Mouse (Mus musculus) heart, embryonic 14.5 days (tissue): ENCODE measurements around the gene Klhl21. TPM values are rescaled to one million over a fixed set of nuclear protein-coding genes. Genes with fewer than 3 reads are reported as not detected.

Experiments used
- ATAC-seq: fragments of 200-750 bp; cut with Nextera tagmentation; 2 replicates; pipeline ENCODE4 v1.8.0; 2017; ENCODE audit warnings: low read depth, moderate TSS enrichment; ENCODE audit not compliant: insufficient number of reproducible peaks, insufficient read depth, low FRiP score
- H3K27ac ChIP-seq, 2 experiments: fragments of 200-500 bp in 1 of 2; fragments of 300-500 bp in 1 of 2; sonication (generic) in 1 of 2; replicated peaks in 1 of 2; 2 replicates each; pipeline ENCODE4 v1.5.1; 2012 to 2014; ENCODE audit warnings: low read depth in 2 of 2, low read length in 2 of 2, control low read depth in 1 of 2, mild to moderate bottlenecking in 1 of 2, mixed read lengths in 1 of 2; ENCODE audit not compliant: control insufficient read depth in 1 of 2, insufficient read depth in 1 of 2
- H3K27me3 ChIP-seq: fragments of 300-500 bp; sonication (generic); 2 replicates; pipeline ENCODE4 v1.6.1; 2014; ENCODE audit warnings: mild to moderate bottlenecking, low read length, control low read depth; ENCODE audit not compliant: control insufficient read depth, insufficient read depth
- H3K36me3 ChIP-seq: fragments of 300-500 bp; sonication (generic); 2 replicates; pipeline ENCODE4 v1.6.1; 2014; ENCODE audit warnings: mild to moderate bottlenecking, control low read depth, low read length, mixed read lengths; ENCODE audit not compliant: control insufficient read depth, insufficient read depth
- H3K4me1 ChIP-seq, 2 experiments: fragments of 200-500 bp in 1 of 2; fragments of 300-500 bp in 1 of 2; sonication (generic) in 1 of 2; 2 replicates each; pipeline ENCODE4 v1.6.1; 2012 to 2014; ENCODE audit warnings: low read length in 2 of 2, control low read depth in 1 of 2, mixed read lengths in 1 of 2; ENCODE audit not compliant: control insufficient read depth in 2 of 2, insufficient read depth in 2 of 2
- H3K4me2 ChIP-seq: fragments of 300-500 bp; sonication (generic); 2 replicates; pipeline ENCODE4 v1.6.1; 2014; ENCODE audit warnings: mild to moderate bottlenecking, low read length
- H3K4me3 ChIP-seq, 2 experiments: fragments of 200-500 bp in 1 of 2; fragments of 300-500 bp in 1 of 2; sonication (generic) in 1 of 2; 2 replicates each; pipeline ENCODE4 v1.5.1; 2012 to 2014; ENCODE audit warnings: low read length in 2 of 2, mild to moderate bottlenecking in 2 of 2, control low read depth in 1 of 2, low read depth in 1 of 2, moderate library complexity in 1 of 2; ENCODE audit not compliant: control insufficient read depth in 1 of 2, insufficient read depth in 1 of 2
- H3K9ac ChIP-seq: fragments of 300-500 bp; sonication (generic); 2 replicates; pipeline ENCODE4 v1.6.1; 2014; ENCODE audit warnings: mild to moderate bottlenecking, low read length
- H3K9me3 ChIP-seq: fragments of 300-500 bp; sonication (generic); 2 replicates; pipeline ENCODE4 v1.6.1; 2016; ENCODE audit warnings: low read length, control low read depth; ENCODE audit not compliant: control insufficient read depth
- WGBS: fragments of 180-500 bp; shearing (Covaris S2); extraction: QIAGEN DNeasy Blood & Tissue Kit; methylation state at CpG from one replicate; pipeline ENCODE4 v1.1.7; 2014; 5-methylcytosine and 5-hydroxymethylcytosine counted together
- polyA plus RNA-seq: library from polyadenylated mRNA; unstranded; fragments of >200 nt; fragmentation: Nextera tagmentation; extraction: Ambion mirVana; gene quantifications from 2 replicates; pipeline ENCODE4 v1.2.1, GENCODE M21; 2014

Klhl21 gene
- polyA plus RNA-seq, 1 experiment from 2014 or later = 17.8 TPM

DNA sequence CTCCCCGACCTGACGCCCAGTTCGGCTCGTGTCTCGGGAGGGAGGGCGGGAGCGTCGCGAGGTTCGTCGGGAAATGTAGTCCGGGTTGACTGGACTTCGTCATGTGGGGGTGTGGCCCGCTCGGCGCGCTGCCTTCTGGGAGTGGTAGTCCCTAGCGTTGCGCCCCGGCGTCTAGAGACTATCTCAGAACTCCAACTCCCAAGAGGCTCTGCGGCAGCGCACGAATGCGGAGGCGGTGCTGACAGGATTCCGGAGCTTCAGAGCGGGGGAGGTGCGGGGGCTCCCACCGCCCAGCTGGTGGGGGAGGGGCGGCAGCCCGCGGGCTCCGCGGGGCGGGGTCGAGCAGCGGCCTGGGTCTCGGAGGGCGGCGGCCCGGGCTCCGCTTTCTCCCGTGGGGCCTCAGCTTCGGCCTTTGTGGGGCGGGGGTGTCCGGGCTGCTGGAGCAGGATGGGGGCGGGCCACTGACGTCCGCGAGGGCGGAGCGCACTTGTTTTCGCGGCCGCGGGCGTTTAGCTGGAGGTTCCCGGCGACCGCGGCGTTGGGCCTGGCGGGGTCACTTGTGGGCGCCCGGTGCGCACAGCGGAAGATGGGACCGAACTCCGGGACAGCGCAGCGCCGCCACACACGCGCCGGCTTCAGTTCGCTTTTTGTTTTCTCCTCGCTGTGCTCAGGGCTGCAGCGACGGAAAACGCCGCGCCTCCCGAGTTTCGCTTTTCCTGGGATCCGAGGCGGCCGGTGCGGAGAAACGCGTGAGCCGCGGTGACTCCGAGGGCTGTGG lies 12.2 kb upstream of the Klhl21 start, which contains the start of gene Phf13:
TSS of gene Phf13 (minus strand) at position 86 of the 778 bp plus-strand sequence.
- ATAC-seq = peak; percentile 94
- H3K9me3 ChIP-seq = no peaks in the 10 kb centered on the region
- H3K4me1 ChIP-seq = peaks cover 4 to 22% of the 10 kb centered on the region in 2 experiments; a peak in 2 of 4 replicates
- WGBS = under 1% methylated on average over 93 of the region's 94 CpGs
- peak within 1 kb of the TSS; percentile 87 for H3K4me2 ChIP-seq
- peak within 1 kb of the TSS; percentile 97 for H3K9ac ChIP-seq
- peaks cover 19% of the 10 kb centered on the region for H3K36me3 ChIP-seq
- peak within 1 kb of the TSS; percentile 81 to 100 for H3K4me3 ChIP-seq
- no peaks in the 10 kb centered on the region for H3K27me3 ChIP-seq
- peak within 1 kb of the TSS; percentile 76 to 88 for H3K27ac ChIP-seq

DNA sequence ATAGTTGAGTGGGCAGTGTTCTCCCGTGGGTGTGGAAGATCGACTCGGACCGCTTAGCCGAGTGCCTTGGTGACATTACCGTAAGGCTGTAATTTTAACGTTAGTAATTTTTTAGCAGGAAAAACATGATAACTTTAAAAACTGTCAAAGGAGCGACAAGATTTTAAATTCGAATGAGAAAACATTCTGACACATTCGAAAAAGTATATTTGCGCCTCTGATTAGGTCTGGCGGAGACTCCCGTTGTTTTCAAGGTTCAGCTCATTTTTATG lies 11.7 kb upstream of the Klhl21 start:
- H3K36me3 ChIP-seq = peaks cover 14% of the 10 kb centered on the region
- H3K27ac ChIP-seq = peak overlapping the region; percentile 76 to 88
- H3K4me3 ChIP-seq = peak overlapping the region; percentile 69 to 100
- peak overlapping the region; percentile 90 for H3K9ac ChIP-seq
- no peaks in the 10 kb centered on the region for H3K9me3 ChIP-seq
- H3K27me3 ChIP-seq = no peaks in the 10 kb centered on the region
- H3K4me2 ChIP-seq = peak overlapping the region; percentile 80
- H3K4me1 ChIP-seq = peaks cover 4 to 22% of the 10 kb centered on the region in 2 experiments; a peak in 2 of 4 replicates
- no peak; the same call in 1 of the 2 replicates for ATAC-seq
- WGBS = 3% methylated on average over 13 of the region's 13 CpGs

DNA sequence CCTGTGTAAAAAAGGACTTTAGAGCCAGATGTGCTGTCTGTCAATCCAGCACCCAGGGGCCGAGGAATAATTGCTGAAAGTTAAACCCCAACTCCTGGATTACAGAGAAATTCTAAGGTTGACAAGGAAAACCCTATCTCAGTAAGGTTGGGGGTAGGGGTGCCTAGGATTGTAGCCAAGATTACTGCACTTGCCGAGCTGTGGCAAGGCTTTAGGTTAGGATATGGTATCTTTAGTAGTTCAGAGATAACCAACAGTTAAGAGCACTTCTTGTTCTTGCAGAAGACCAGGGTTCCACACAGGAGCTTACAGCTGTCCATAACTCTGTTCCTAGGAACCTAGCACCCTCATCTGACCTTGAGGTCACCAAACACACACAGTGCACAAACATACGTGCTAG lies 10.9 kb upstream of the Klhl21 start:
- H3K4me3 ChIP-seq = peak overlapping the region in 1 of 2 experiments; percentile 100; a peak in 1 of 4 replicates
- H3K27me3 ChIP-seq = no peaks in the 10 kb centered on the region
- peaks cover 7% of the 10 kb centered on the region; the same call in 1 of the 2 replicates for H3K36me3 ChIP-seq
- peaks cover 4 to 22% of the 10 kb centered on the region in 2 experiments; a peak in 2 of 4 replicates for H3K4me1 ChIP-seq
- peak overlapping the region; percentile 80 for H3K4me2 ChIP-seq
- no peaks in the 10 kb centered on the region for H3K9me3 ChIP-seq
- H3K9ac ChIP-seq = peak overlapping the region; percentile 90
- no peak overlapping the region for H3K27ac ChIP-seq
- WGBS = 49% methylated on average over 3 of the region's 3 CpGs
- no peak for ATAC-seq

DNA sequence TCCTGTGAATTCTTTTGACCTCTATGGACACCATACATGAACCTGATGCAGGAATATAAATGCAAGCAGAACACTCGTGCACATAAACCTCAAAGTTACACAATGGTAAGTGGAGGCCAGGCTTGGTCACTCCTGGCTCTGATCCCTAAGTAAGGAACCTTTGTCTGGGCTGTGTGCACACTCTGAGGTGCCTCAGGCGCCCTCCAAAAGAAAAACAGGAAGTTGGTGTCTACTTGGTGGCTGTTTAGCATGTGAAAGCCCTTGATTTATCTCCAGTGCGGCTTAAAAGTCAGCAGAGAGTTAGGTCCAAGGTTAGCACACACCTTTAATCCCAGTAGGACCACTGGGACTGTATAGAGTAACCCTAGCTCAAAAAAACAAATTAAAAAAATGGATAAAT lies 9.1 kb upstream of the Klhl21 start:
- Histone ChIP-seq H3K36me3 (no peaks in the 10 kb centered on the region), H3K9me3 (no peaks in the 10 kb centered on the region), H3K9ac (no peak overlapping the region), H3K4me3 (no peak overlapping the region), H3K27ac (no peak overlapping the region), H3K27me3 (no peaks in the 10 kb centered on the region), H3K4me2 (no peak overlapping the region), H3K4me1 (peaks cover 5 to 7% of the 10 kb centered on the region in 2 experiments; a peak in 3 of 4 replicates)
- 61% methylated on average over 3 of the region's 3 CpGs for WGBS
- ATAC-seq = no peak

DNA sequence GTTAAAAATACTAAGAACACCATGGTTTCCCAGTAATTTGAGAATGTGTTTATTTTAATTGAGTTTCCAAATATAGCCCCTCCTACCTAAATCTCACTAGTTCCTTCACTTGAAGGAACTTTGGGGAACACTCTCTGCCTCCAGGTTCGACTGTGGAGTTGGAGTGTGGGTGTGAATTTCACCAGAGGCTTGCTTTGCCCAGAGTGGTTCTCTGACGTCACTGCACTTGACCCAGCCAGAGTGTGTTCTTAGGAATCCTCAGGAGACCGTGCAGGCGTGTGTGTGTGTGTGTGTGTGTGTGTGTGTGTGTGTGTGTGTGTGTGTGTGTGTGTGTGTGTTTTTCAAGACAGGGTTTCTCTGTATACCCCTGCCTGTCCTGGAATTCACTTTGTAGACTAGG lies 7.7 kb upstream of the Klhl21 start:
- H3K27ac ChIP-seq = no peak overlapping the region
- no peak overlapping the region for H3K9ac ChIP-seq
- WGBS = 30% methylated on average over 4 of the region's 4 CpGs
- no peak for ATAC-seq
- H3K4me2 ChIP-seq = no peak overlapping the region
- H3K4me3 ChIP-seq = no peak overlapping the region
- peaks cover 5 to 7% of the 10 kb centered on the region in 2 experiments; a peak in 3 of 4 replicates for H3K4me1 ChIP-seq
- H3K9me3 ChIP-seq = no peaks in the 10 kb centered on the region
- no peaks in the 10 kb centered on the region for H3K27me3 ChIP-seq
- no peaks in the 10 kb centered on the region for H3K36me3 ChIP-seq

DNA sequence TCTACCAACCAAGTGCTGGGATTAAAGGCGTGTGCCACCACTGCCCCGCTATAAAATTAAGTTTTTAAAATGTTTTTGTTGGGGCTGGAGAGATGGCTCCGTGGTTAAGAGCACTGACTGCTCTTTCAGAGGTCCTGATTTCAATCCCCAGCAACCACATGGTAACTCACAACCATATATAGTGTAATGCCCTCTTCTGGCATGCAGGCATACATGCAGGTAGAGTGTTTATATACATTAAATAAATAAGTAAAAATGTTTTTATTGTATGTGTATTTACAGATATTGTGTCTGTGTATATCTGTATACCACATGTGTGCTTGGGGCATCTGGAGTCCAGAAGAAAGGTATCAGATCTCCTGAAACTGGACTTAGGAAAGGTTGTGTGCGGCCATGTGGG lies 7.3 kb upstream of the Klhl21 start:
- no peak for ATAC-seq
- H3K36me3 ChIP-seq = no peaks in the 10 kb centered on the region

DNA sequence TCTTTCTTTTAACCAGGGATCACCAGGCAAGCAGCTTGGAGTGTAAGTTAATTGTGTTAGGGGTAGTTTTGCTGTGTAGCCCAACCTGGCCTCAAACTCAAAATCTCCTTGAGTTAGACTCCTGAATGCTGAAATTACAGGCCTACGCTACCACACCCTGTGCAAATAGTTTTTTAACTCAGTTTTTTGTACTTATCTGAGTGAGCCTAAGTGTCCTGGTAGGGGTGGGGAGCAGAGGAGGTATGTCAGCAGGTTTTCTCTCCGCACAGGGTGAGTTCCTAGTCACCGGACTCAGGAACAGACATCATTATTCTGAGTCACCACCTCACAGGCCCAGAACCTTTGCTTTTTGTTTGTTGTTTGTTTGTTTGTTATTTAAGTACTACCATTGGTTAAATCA lies 6.5 kb upstream of the Klhl21 start:
- Histone ChIP-seq H3K4me2 (no peak overlapping the region), H3K27me3 (no peaks in the 10 kb centered on the region), H3K27ac (no peak overlapping the region), H3K36me3 (no peaks in the 10 kb centered on the region), H3K9me3 (no peaks in the 10 kb centered on the region), H3K9ac (no peak overlapping the region), H3K4me1 (peaks cover 8 to 10% of the 10 kb centered on the region in 2 experiments), H3K4me3 (no peak overlapping the region)
- WGBS = 90% methylated on average over 3 of the region's 3 CpGs
- ATAC-seq = no peak

More for the DNA sequence above, 7.3 kb upstream of the Klhl21 start:
- Histone ChIP-seq H3K9ac (no peak overlapping the region), H3K9me3 (no peaks in the 10 kb centered on the region), H3K4me3 (no peak overlapping the region), H3K27me3 (no peaks in the 10 kb centered on the region), H3K4me1 (peaks cover 5 to 7% of the 10 kb centered on the region in 2 experiments; a peak in 3 of 4 replicates), H3K27ac (no peak overlapping the region), H3K4me2 (no peak overlapping the region)
- WGBS = 63% methylated on average over 4 of the region's 4 CpGs
